Mouse (Mus musculus): ENCODE measurements at regions not wholly inside any gene's neighbourhood (a gene's known extent, or its start where the extent isn't known, plus 50 kb on each side); places are given as distances from the start of the nearest gene placed in this dataset.

- intact Hi-C loops (cut with DNase I): no loop called here
- DNase-seq (ENCODE audit: extremely low spot score in 1 of 2, low spot score in 2 of 2): no peak
These were observed 54.1 kb upstream of the Adamts2 start for GRCm38 (mm10) chr11:50547776-50548175.

GRCm38 (mm10) chr11:50546456-50547144 lies 55.3 kb upstream of the Adamts2 start:
- DNase-seq (ENCODE audit: extremely low spot score in 1 of 2, low spot score in 2 of 2): peak; percentile 57 to 58
- intact Hi-C loops (cut with DNase I): no loop called here

GRCm38 (mm10) chr11:50545421-50545820 lies 56.5 kb upstream of the Adamts2 start:
- no peak for DNase-seq (ENCODE audit: extremely low spot score in 1 of 2, low spot score in 2 of 2)
- intact Hi-C loops (cut with DNase I): no loop called here

- intact Hi-C loops (cut with DNase I): no loop called here
- DNase-seq (ENCODE audit: extremely low spot score in 1 of 2, low spot score in 2 of 2): peak in 1 of 2 experiments; percentile 71
These were observed 61.7 kb upstream of the Adamts2 start for GRCm38 (mm10) chr11:50540136-50540535.

GRCm38 (mm10) chr11:50534266-50534665 lies 67.6 kb upstream of the Adamts2 start:
- DNase-seq (ENCODE audit: extremely low spot score in 1 of 2, low spot score in 2 of 2): no peak
- intact Hi-C loops (cut with DNase I): no loop called here

GRCm38 (mm10) chr11:50527923-50528322 lies 74.0 kb upstream of the Adamts2 start:
- DNase-seq (ENCODE audit: extremely low spot score in 1 of 2, low spot score in 2 of 2): no peak
- intact Hi-C loops (cut with DNase I): loop anchor here (10.0 kb wide), 1 partner anchor 73 kb away; no protein-coding TSS in a partner anchor

GRCm38 (mm10) chr11:50520162-50520561 lies 81.7 kb upstream of the Adamts2 start:
- intact Hi-C loops (cut with DNase I): loop anchor here (10.0 kb wide), 1 partner anchor 65 kb away; no protein-coding TSS in a partner anchor
- no peak for DNase-seq (ENCODE audit: extremely low spot score in 1 of 2, low spot score in 2 of 2)

- no peak for DNase-seq (ENCODE audit: extremely low spot score in 1 of 2, low spot score in 2 of 2)
- intact Hi-C loops (cut with DNase I): no loop called here
These were observed 77.0 kb upstream of the Rufy1 start for GRCm38 (mm10) chr11:50507882-50508281.

- intact Hi-C loops (cut with DNase I): no loop called here
- no peak for DNase-seq (ENCODE audit: extremely low spot score in 1 of 2, low spot score in 2 of 2)
These were observed 76.5 kb upstream of the Rufy1 start for GRCm38 (mm10) chr11:50507498-50507824.

GRCm38 (mm10) chr11:50506820-50507497 lies 76.0 kb upstream of the Rufy1 start:
- DNase-seq (ENCODE audit: extremely low spot score in 1 of 2, low spot score in 2 of 2): no peak
- intact Hi-C loops (cut with DNase I): no loop called here

GRCm38 (mm10) chr11:50501352-50501751 lies 70.4 kb upstream of the Rufy1 start:
- intact Hi-C loops (cut with DNase I): no loop called here
- no peak for DNase-seq (ENCODE audit: extremely low spot score in 1 of 2, low spot score in 2 of 2)

- intact Hi-C loops (cut with DNase I): no loop called here
- DNase-seq (ENCODE audit: extremely low spot score in 1 of 2, low spot score in 2 of 2): no peak
These were observed 62.2 kb upstream of the Rufy1 start for GRCm38 (mm10) chr11:50493123-50493476.

GRCm38 (mm10) chr11:50492399-50493122 lies 61.6 kb upstream of the Rufy1 start:
- no peak for DNase-seq (ENCODE audit: extremely low spot score in 1 of 2, low spot score in 2 of 2)
- intact Hi-C loops (cut with DNase I): no loop called here

GRCm38 (mm10) chr11:50483821-50484220 lies 52.9 kb upstream of the Rufy1 start:
- intact Hi-C loops (cut with DNase I): no loop called here
- DNase-seq (ENCODE audit: extremely low spot score in 1 of 2, low spot score in 2 of 2): no peak

GRCm38 (mm10) chr11:50483116-50483515 lies 52.2 kb upstream of the Rufy1 start:
- intact Hi-C loops (cut with DNase I): no loop called here
- no peak for DNase-seq (ENCODE audit: extremely low spot score in 1 of 2, low spot score in 2 of 2)

GRCm38 (mm10) chr11:50482607-50483006 lies 51.7 kb upstream of the Rufy1 start:
- no peak for DNase-seq (ENCODE audit: extremely low spot score in 1 of 2, low spot score in 2 of 2)
- intact Hi-C loops (cut with DNase I): no loop called here

All from left cerebral cortex, postnatal 10 days (tissue).